Mouse (Mus musculus) liver, embryonic 13.5 days (tissue): ENCODE data around the gene Cntrob. TPM values are rescaled to one million over a fixed set of nuclear protein-coding genes. Genes with fewer than 3 reads are reported as not detected.
A peak's percentile ranks its signal among the peaks of the same experiment; 100 is the strongest.

Source experiments
- ATAC-seq: fragments of 200-750 bp; cut with Nextera tagmentation; 2 replicates; pipeline ENCODE4 v1.8.0; 2017; ENCODE audit warnings: low read depth, mild to moderate bottlenecking, moderate number of reproducible peaks, moderate library complexity
- DNase-seq: peaks from one replicate; pipeline ENCODE4 v3.0.0; 2022
- H3K27ac ChIP-seq: fragments of 300-500 bp; sonication (generic); 2 replicates; pipeline ENCODE4 v1.5.1; 2015; ENCODE audit warnings: moderate library complexity, mild to moderate bottlenecking, inconsistent platforms
- H3K27me3 ChIP-seq: fragments of 300-500 bp; sonication (generic); 2 replicates; pipeline ENCODE4 v1.6.1; 2015; ENCODE audit warnings: mild to moderate bottlenecking, inconsistent platforms
- H3K36me3 ChIP-seq: fragments of 300-500 bp; sonication (generic); 2 replicates; pipeline ENCODE4 v1.6.1; 2015; ENCODE audit warnings: mild to moderate bottlenecking, inconsistent platforms
- H3K4me1 ChIP-seq: fragments of 300-500 bp; sonication (generic); replicated peaks from 2 replicates; pipeline ENCODE4 v1.6.1; 2015; ENCODE audit warnings: inconsistent platforms
- H3K4me2 ChIP-seq: fragments of 300-500 bp; sonication (generic); 2 replicates; pipeline ENCODE4 v1.6.1; 2015; ENCODE audit warnings: inconsistent platforms, mild to moderate bottlenecking, moderate library complexity
- H3K4me3 ChIP-seq: fragments of 300-500 bp; sonication (generic); replicated peaks from 2 replicates; pipeline ENCODE4 v1.5.1; 2015; ENCODE audit warnings: mild to moderate bottlenecking, inconsistent platforms
- H3K9ac ChIP-seq: fragments of 300-500 bp; sonication (generic); 2 replicates; pipeline ENCODE4 v1.6.1; 2015; ENCODE audit warnings: mild to moderate bottlenecking, inconsistent platforms
- H3K9me3 ChIP-seq: fragments of 300-500 bp; sonication (generic); replicated peaks from 2 replicates; pipeline ENCODE4 v1.6.1; 2016; ENCODE audit warnings: inconsistent platforms
- WGBS: fragments of 180-500 bp; shearing (Covaris S2); methylation state at CpG from one replicate; pipeline ENCODE4 v1.1.7; 2015; ENCODE audit not compliant: insufficient replicate concordance; 5-methylcytosine and 5-hydroxymethylcytosine counted together
- polyA plus RNA-seq: library from polyadenylated mRNA; unstranded; fragments of >200 nt; fragmentation: Nextera tagmentation; extraction: Ambion mirVana; gene quantifications from 2 replicates; pipeline ENCODE4 v1.2.1, GENCODE M21; 2015

The Cntrob gene
- polyA plus RNA-seq, 1 experiment from 2014 or later, result 10.1 TPM

DNA sequence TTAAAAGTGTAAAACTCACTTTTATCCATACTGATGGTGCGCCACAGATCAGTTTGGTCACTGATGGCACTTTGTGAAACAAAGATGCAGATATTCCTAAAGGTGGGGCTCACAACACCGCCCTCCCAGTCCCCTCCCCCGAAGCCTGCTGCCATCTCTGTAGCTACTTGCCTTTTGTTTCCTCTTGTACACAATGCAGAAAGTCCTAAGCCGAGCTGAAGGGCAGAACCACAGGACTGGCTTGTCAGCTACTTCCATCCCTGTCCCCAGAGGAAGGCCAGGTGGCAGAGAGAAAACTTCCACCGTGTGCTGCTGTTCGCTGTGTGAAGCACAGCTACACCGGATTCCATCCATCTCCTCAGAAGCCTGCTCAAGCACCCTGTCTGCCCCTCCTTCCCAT is 25.3 kb downstream of the Cntrob start:
- Histone ChIP-seq H3K9ac (no peak overlapping the region), H3K9me3 (no peaks in the 10 kb centered on the region), H3K4me1 (0 out of 2 replicates have a peak, but pooled peaks cover 4% of the 10 kb centered on the region), H3K4me2 (no peak overlapping the region), H3K36me3 (peaks cover 31% of the 10 kb centered on the region), H3K27ac (no peak overlapping the region), H3K27me3 (no peaks in the 10 kb centered on the region), H3K4me3 (no peak overlapping the region)
- no peak for ATAC-seq
- 73% methylated on average over 7 of the region's 7 CpGs for WGBS
- no peak for DNase-seq

DNA sequence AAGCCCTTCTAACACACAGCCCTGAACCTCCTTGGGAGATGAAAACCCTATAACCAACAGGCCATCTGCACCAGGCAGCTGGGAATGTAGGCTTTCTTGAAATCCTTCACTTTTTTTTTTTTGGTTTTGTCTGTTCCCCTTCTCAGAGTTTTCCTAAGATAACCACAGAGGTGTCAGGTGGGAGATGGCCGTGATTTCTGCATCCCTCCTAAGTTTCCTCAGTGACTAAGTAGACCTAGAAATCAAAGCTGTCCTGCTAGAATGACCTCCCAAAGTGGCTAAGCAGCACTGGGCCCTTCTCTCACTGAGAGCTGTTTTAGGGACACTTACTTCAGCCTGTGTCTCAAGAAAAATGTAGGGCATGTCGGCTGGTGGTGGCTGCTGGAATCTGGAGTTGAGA is 25.8 kb downstream of the Cntrob start:
- H3K4me3 ChIP-seq, result no peak overlapping the region
- peaks cover 27% of the 10 kb centered on the region for H3K36me3 ChIP-seq
- H3K27me3 ChIP-seq, result no peaks in the 10 kb centered on the region
- no peak overlapping the region for H3K27ac ChIP-seq
- H3K4me2 ChIP-seq, result no peak overlapping the region
- H3K4me1 ChIP-seq, result 0 out of 2 replicates have a peak, but pooled peaks cover 4% of the 10 kb centered on the region
- ATAC-seq (no peak), DNase-seq (no peak)
- no peak overlapping the region for H3K9ac ChIP-seq
- H3K9me3 ChIP-seq, result no peaks in the 10 kb centered on the region
- 78% methylated on average over 2 of the region's 2 CpGs for WGBS

DNA sequence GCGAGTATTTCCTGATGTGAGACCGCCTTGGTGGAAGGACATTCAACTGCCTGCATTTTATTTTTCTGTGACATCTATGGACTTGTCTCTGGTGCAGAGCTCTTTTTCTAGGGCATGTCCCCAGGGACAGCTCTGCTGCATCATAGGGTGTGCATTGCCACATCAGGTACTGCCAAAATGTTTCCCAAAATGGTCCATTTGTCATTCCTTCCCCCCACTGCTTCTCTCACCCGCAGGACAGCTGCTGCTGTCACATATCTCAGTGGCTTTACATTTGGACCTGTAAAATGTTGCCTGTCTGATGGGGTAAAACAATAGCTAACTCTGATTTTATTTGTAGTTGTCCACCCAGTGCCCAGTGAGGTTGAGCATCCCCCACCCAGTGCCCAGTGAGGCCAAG is 28.3 kb downstream of the Cntrob start:
- Histone ChIP-seq H3K36me3 (peaks cover 9% of the 10 kb centered on the region; the same call in 1 of the 2 replicates), H3K4me2 (no peak overlapping the region), H3K27me3 (no peaks in the 10 kb centered on the region), H3K9ac (no peak overlapping the region), H3K27ac (no peak overlapping the region), H3K4me1 (peaks cover 7% of the 10 kb centered on the region; the same call in 1 of the 2 replicates), H3K9me3 (no peaks in the 10 kb centered on the region), H3K4me3 (no peak overlapping the region)
- 64% methylated on average over 3 of the region's 3 CpGs for whole genome bisulfite sequencing
- ATAC-seq (no peak), DNase-seq (no peak)

DNA sequence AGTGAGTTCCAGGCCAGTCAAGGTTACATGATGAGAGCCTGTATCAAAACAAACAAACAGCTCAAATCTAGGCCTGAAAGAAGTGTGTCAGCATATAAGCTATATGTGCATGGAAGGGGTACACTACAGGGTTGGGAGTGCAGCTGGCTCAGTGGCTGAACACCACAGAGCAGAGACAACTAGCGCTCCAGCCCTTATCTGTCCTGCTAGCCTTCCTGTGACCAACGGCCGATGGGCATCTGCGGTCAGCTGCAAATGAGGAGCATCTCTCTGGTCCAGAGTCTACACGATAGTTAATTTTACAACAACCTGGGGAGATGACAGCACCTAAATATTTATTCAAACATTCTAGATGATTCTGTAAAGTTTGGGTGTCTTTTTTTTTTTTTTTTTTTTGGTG is 32.5 kb downstream of the Cntrob start:
- no peak for ATAC-seq

DNA sequence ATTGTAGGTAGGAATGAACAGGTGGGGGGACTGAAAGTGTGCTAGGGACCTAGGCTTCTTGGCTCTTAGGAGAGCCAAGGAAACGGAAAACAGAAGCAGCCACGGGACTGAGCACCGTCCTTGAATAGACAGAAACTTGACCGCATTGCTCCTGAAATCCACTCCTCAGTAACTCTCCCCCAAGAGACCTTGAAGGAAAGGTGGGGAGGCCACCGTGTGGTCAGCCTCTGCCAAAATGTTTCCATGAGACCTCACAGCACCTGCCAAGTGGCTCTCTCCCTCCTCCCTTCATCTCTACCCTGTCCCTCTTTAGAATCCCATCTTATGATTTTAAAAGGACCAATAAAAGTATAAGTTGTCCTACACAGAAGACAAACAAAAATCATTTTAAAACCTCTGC is 46.3 kb downstream of the Cntrob start:
- H3K27me3 ChIP-seq, result peaks cover 4% of the 10 kb centered on the region
- no peak overlapping the region for H3K27ac ChIP-seq
- no peak overlapping the region for H3K9ac ChIP-seq
- H3K4me3 ChIP-seq, result no peak overlapping the region
- H3K4me1 ChIP-seq, result no peaks in the 10 kb centered on the region
- H3K4me2 ChIP-seq, result no peak overlapping the region
- 47% methylated on average over 5 of the region's 5 CpGs for WGBS
- no peak for DNase-seq
- H3K9me3 ChIP-seq, result no peaks in the 10 kb centered on the region
- ATAC-seq, result no peak
- no peaks in the 10 kb centered on the region for H3K36me3 ChIP-seq

More for the DNA sequence above, 32.5 kb downstream of the Cntrob start:
- whole genome bisulfite sequencing, result 27% methylated on average over 5 of the region's 5 CpGs
- H3K36me3 ChIP-seq, result no peaks in the 10 kb centered on the region
- no peaks in the 10 kb centered on the region for H3K9me3 ChIP-seq
- no peak overlapping the region for H3K27ac ChIP-seq
- H3K4me1 ChIP-seq, result peaks cover 7% of the 10 kb centered on the region; the same call in 1 of the 2 replicates
- no peak overlapping the region for H3K4me2 ChIP-seq
- H3K9ac ChIP-seq, result no peak overlapping the region
- no peaks in the 10 kb centered on the region for H3K27me3 ChIP-seq
- H3K4me3 ChIP-seq, result no peak overlapping the region
- no peak for DNase-seq

DNA sequence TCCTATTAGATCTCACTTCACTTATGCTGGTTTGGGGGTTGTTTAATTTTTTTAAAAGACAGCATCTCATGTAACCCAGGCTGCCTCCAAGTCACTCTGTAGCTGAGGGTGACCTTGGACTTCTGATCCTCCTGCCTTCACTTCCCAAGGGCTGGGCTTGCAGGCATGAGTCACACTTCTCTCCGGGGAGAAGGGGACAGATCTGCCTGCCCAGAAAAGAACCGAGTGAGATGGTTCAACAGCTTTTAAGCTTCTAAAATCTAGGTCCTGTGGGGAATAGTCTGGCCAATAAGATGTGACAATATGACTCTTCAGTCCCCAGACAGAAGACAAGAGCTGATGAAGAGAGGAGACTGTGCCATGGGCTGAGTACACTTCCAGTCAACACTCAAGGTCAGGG is 47.5 kb downstream of the Cntrob start:
- no peak overlapping the region for H3K27ac ChIP-seq
- no peak for DNase-seq
- no peak for ATAC-seq
- H3K4me1 ChIP-seq, result no peaks in the 10 kb centered on the region
- no peaks in the 10 kb centered on the region for H3K36me3 ChIP-seq
- WGBS, result 27% methylated on average over 2 of the region's 2 CpGs
- H3K9ac ChIP-seq, result no peak overlapping the region
- H3K4me3 ChIP-seq, result no peak overlapping the region
- H3K4me2 ChIP-seq, result no peak overlapping the region
- H3K27me3 ChIP-seq, result peaks cover 14% of the 10 kb centered on the region
- H3K9me3 ChIP-seq, result no peaks in the 10 kb centered on the region

DNA sequence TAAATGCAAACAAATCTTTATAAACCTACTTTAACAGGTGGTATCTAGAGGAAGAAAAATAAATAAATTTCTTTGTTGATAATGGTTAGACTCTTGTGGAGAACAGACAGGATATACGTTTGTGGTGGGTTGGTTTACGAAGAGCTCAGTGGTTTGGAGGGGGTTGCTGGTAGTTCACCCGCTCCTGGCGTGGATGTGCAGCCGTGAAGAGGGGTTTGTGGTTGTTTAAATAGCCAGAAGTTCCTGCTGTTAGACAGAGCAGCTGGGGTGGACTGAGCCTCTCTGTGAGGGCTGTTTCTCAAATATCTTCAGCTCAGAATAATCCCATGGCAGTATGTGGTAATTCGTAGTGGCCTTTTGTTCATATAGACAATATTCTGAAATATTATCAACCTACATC is 47.9 kb downstream of the Cntrob start:
- no peak overlapping the region for H3K27ac ChIP-seq
- 36% methylated on average over 6 of the region's 6 CpGs for WGBS

DNA sequence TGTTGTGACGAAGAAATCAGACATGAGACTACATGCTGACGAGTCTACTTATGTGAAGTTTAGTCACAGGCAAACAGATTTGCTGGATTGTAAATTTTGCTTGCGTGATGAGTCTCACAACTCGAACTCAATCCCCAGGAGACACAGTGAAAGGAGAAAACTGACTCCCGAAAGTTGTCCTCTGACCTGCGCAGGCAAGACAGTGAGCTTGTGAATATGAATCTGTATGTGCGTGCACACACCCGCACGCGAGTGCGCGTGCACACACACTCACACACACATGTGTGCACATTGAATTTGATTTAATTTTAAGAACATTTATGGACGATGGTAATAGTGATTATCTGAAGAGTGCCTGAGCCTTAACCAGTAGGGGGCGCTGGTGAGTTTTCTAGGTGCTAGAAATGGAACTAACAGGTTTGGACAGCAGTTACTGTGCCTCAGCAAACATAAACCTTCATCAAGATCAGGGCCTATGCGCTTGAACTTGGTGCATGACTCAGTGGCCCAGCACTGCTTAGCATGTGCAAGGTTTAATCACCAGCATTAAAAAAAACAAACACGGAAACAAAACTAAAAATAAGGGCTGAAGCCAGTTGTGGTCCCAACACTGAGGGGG is 51.3 kb downstream of the Cntrob start:
- H3K27me3 ChIP-seq, result peaks cover 36% of the 10 kb centered on the region
- H3K36me3 ChIP-seq, result no peaks in the 10 kb centered on the region
- no peak overlapping the region for H3K4me2 ChIP-seq
- ATAC-seq, result no peak
- 29% methylated on average over 16 of the region's 16 CpGs for WGBS
- no peaks in the 10 kb centered on the region for H3K4me1 ChIP-seq
- no peak overlapping the region for H3K4me3 ChIP-seq
- DNase-seq, result peak; percentile 56
- H3K27ac ChIP-seq, result no peak overlapping the region
- no peaks in the 10 kb centered on the region for H3K9me3 ChIP-seq
- no peak overlapping the region for H3K9ac ChIP-seq

More for the DNA sequence above, 47.9 kb downstream of the Cntrob start:
- Histone ChIP-seq H3K4me2 (no peak overlapping the region), H3K4me1 (no peaks in the 10 kb centered on the region), H3K27me3 (peaks cover 14% of the 10 kb centered on the region), H3K4me3 (no peak overlapping the region), H3K9ac (no peak overlapping the region), H3K36me3 (no peaks in the 10 kb centered on the region), H3K9me3 (no peaks in the 10 kb centered on the region)
- DNase-seq (no peak), ATAC-seq (no peak)

DNA sequence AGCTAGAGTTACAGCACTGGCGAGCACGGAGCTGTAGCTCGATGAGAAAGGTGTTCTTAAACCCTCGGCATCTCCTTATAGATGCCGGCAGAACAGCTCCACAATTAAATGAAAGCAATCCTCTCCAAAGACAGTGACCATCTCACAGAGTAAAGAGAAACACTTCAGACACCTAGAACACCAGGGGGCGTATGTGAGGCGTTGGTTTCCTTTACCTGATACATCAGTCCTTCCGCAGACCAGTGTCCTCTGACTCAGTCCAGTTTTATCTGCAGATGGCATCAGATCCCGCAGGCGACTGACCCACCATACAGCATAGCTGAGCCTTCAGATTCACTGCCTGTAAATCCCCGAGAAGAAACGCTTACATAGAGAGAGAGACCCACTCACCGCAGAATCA is 54.0 kb downstream of the Cntrob start:
- Histone ChIP-seq H3K27ac (no peak overlapping the region), H3K27me3 (peaks cover 36% of the 10 kb centered on the region), H3K9ac (no peak overlapping the region), H3K4me3 (no peak overlapping the region), H3K4me1 (peaks cover 4% of the 10 kb centered on the region; the same call in 1 of the 2 replicates), H3K9me3 (no peaks in the 10 kb centered on the region), H3K4me2 (no peak overlapping the region), H3K36me3 (no peaks in the 10 kb centered on the region)
- DNase-seq, result peak; percentile 28
- no peak for ATAC-seq
- WGBS, result 14% methylated on average over 13 of the region's 13 CpGs

DNA sequence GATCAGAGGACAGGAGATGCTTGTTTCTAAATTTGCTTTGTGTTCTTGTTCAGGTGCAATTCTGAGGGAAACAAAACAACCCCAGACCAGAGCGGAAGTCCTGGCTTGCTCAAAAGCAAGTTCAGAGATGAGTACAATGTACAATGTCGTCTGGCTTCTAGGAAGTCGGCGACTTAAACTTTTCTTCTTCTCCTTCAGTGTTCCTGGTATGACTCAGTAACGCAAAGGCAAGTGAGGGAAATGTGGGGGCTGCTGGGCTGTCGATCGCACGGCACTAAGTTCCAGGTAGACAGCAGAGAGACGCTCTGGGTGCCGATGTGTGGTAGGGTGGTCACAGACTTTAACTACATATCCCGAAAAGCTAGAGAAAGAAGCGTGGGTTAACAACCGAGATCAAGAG is 55.5 kb downstream of the Cntrob start:
- 66% methylated on average over 13 of the region's 13 CpGs for WGBS
- no peak overlapping the region for H3K4me3 ChIP-seq
- H3K27me3 ChIP-seq, result peaks cover 36% of the 10 kb centered on the region
- no peak overlapping the region for H3K27ac ChIP-seq
- peaks cover 8% of the 10 kb centered on the region for H3K4me1 ChIP-seq
- H3K9me3 ChIP-seq, result no peaks in the 10 kb centered on the region
- no peak overlapping the region for H3K4me2 ChIP-seq
- no peaks in the 10 kb centered on the region for H3K36me3 ChIP-seq
- ATAC-seq (no peak), DNase-seq (no peak)
- H3K9ac ChIP-seq, result no peak overlapping the region

DNA sequence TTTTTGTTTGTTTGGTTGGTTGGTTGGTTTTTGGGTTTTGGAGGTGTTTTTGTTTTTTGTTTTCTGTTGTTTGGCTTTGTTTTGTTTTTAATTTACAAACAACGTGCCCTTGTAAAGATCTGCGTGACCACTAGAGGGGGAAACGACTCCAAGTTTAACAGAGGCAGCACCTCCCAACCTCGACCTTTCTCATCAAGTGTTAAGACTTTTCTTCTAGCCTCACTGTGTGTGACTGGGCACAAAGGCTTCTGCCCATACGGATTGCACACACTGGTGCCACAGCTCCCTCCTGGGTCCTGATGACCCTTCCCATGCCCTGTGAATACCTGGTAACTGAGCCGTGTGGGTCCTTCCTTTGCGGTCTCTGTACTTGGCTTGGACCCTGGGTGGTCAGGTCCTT is 56.2 kb downstream of the Cntrob start:
- Histone ChIP-seq H3K9me3 (no peaks in the 10 kb centered on the region), H3K36me3 (no peaks in the 10 kb centered on the region), H3K4me2 (no peak overlapping the region), H3K4me3 (no peak overlapping the region), H3K9ac (no peak overlapping the region), H3K27ac (no peak overlapping the region), H3K4me1 (peaks cover 8% of the 10 kb centered on the region), H3K27me3 (peaks cover 36% of the 10 kb centered on the region)
- WGBS, result 28% methylated on average over 7 of the region's 7 CpGs
- no peak for ATAC-seq
- no peak for DNase-seq

DNA sequence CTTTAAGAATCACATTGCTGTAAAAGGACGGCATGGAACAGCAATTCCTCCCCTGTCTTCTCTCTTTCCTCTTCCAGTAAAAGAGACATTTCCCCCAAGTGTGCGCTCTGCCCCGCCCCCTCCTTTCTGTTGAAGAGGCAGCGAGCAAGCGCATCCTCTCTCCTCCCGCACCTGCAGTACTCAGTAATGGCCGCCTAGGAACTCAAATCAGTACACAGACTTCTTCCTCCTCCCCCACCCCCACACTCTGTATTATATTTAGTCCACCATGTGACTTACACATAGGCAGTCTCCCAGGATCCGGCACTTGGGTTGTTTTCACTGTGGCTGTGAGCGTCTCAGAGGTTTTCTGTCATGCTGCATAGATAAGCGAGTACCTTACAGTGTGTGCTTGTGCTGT is 57.3 kb downstream of the Cntrob start:
- no peak overlapping the region for H3K9ac ChIP-seq
- no peak overlapping the region for H3K27ac ChIP-seq
- H3K4me3 ChIP-seq, result no peak overlapping the region
- ATAC-seq, result no peak
- WGBS, result 10% methylated on average over 10 of the region's 10 CpGs
- no peaks in the 10 kb centered on the region for H3K9me3 ChIP-seq
- no peak for DNase-seq
- peaks cover 28% of the 10 kb centered on the region for H3K27me3 ChIP-seq
- no peaks in the 10 kb centered on the region for H3K36me3 ChIP-seq
- H3K4me1 ChIP-seq, result peaks cover 8% of the 10 kb centered on the region
- H3K4me2 ChIP-seq, result no peak overlapping the region
